In the genomic region with DNA sequence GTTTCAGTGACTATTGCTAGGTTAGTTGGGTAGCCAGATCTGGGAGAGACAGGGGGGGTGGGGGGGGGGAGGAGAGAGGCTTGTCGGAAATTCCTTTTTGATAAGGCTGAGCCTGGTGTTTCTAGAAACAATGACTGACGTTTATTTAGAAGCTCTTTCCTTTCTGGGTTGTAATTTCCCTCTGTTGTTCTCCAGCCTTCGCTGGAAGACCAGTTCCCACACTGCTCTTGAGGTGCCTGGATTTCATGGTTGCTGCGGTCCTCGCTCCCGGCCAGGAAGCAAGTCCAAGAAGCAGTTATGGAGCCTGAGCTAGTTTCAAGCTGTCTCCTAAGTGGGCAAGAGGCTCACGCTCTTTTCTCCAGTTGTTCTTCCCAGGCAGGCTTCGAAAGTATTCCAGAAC, we compare ENCODE assay signal across 9 mouse cellular contexts. TPM values are rescaled to one million over a fixed set of nuclear protein-coding genes. Genes with fewer than 3 reads are reported as not detected.
DNase-seq lines count a peak whose midpoint lies in the region; ATAC-seq lines count a peak whose summit lies in the region.
"Had no signal": no experiment of that assay in that cellular context is flagged by ENCODE, and none has a peak within 500 bp of the region (broad histone marks: within the 10 kb centered on the region; RNA-seq: fewer than 3 reads in every experiment).

No protein-coding gene starts in this region.

- H3K4me3 ChIP-seq in embryonic facial prominence, embryonic 14.5 days (ENCODE audit: low read depth, low read length) = no peak overlapping the region
- 0 out of 2 replicates have a peak overlapping the region, but pooled peaks have one; percentile 46 for H3K4me3 ChIP-seq in intestine, embryonic 14.5 days (ENCODE audit: low read depth, low read length)

- peaks cover 13% of the 10 kb centered on the region for H3K9me3 ChIP-seq in embryonic facial prominence, embryonic 14.5 days (ENCODE audit: control insufficient read depth, low read length)
- H3K9me3 ChIP-seq in intestine, embryonic 14.5 days (ENCODE audit: control insufficient read depth, low read length) = peaks cover 6% of the 10 kb centered on the region

- H3K27me3 ChIP-seq in embryonic facial prominence, embryonic 14.5 days (replicated peaks; ENCODE audit: control insufficient read depth, insufficient read depth, low read length) = peaks cover 44% of the 10 kb centered on the region
- peaks cover 44% of the 10 kb centered on the region for H3K27me3 ChIP-seq in intestine, embryonic 14.5 days (replicated peaks; ENCODE audit: control insufficient read depth, insufficient read depth, low read length)

- H3K4me1 ChIP-seq in embryonic facial prominence, embryonic 14.5 days (ENCODE audit: control insufficient read depth, insufficient read depth, low read length) = peaks cover 18% of the 10 kb centered on the region; the same call in 1 of the 2 replicates
- H3K4me1 ChIP-seq in intestine, embryonic 14.5 days (replicated peaks; ENCODE audit: control insufficient read depth, insufficient read depth, low read length) = peaks cover 18% of the 10 kb centered on the region; the same call in 1 of the 2 replicates

- no peaks in the 10 kb centered on the region for H3K36me3 ChIP-seq in embryonic facial prominence, embryonic 14.5 days (ENCODE audit: control insufficient read depth, insufficient read depth, low read length)
- no peaks in the 10 kb centered on the region for H3K36me3 ChIP-seq in intestine, embryonic 14.5 days (ENCODE audit: control insufficient read depth, insufficient read depth, low read length)

- H3K4me2 ChIP-seq in embryonic facial prominence, embryonic 14.5 days (ENCODE audit: low read depth, low read length) = peak overlapping the region; percentile 91
- H3K4me2 ChIP-seq in intestine, embryonic 14.5 days (ENCODE audit: low read length) = peak overlapping the region; percentile 85

- DNase-seq in embryo, embryonic 11 days = peak; percentile 11
- DNase-seq in embryo, embryonic 10 days (ENCODE audit: low spot score) = no peak
- no peak for DNase-seq in embryonic facial prominence, embryonic 14.5 days (ENCODE audit: low spot score)
- no peak for DNase-seq in intestine, embryonic 14.5 days (ENCODE audit: low spot score)
- DNase-seq in lung, postnatal 25 days (ENCODE audit: low spot score) = peak; percentile 36
- no peak for DNase-seq in layer of hippocampus, postnatal 36 days
- DNase-seq in frontal cortex, postnatal 36 days (ENCODE audit: low spot score in 2 of 2) = no peak
- DNase-seq in spleen, adult 12 weeks (ENCODE audit: low spot score) = no peak

- H3K27ac ChIP-seq in embryonic facial prominence, embryonic 14.5 days (replicated peaks; ENCODE audit: low read depth, low read length) = no peak overlapping the region
- H3K27ac ChIP-seq in intestine, embryonic 14.5 days (ENCODE audit: low read depth) = no peak overlapping the region

- no peak for ATAC-seq in embryonic facial prominence, embryonic 14.5 days (ENCODE audit: low read depth)
- ATAC-seq in intestine, embryonic 14.5 days (replicated peaks; ENCODE audit: low FRiP score, low TSS enrichment, low read depth) = no peak
- ATAC-seq: Patski had no signal

- 55% methylated on average over 8 of the region's 8 CpGs for WGBS in embryonic facial prominence, embryonic 14.5 days
- WGBS in intestine, embryonic 14.5 days = 39% methylated on average over 8 of the region's 8 CpGs

- no peak overlapping the region for H3K9ac ChIP-seq in embryonic facial prominence, embryonic 14.5 days (ENCODE audit: low read depth, low read length)
- no peak overlapping the region for H3K9ac ChIP-seq in intestine, embryonic 14.5 days (ENCODE audit: low read length)

RNA-seq across cellular contexts. Expression of gene Tox2, which starts 1.0 kb away (rescaled TPM):
- polyA plus RNA-seq in embryonic facial prominence, embryonic 14.5 days (2014; fragmentation: Nextera tagmentation; extraction: Ambion mirVana) = 4.2 and 5.1 TPM in 2 replicates
- polyA plus RNA-seq in intestine, embryonic 14.5 days (2014; fragmentation: Nextera tagmentation; extraction: Ambion mirVana) = 6.3 and 7.3 TPM in 2 replicates
- 10 to 100 TPM; 18.6 to 20.9 TPM for total RNA-seq in layer of hippocampus, postnatal 36 days (2021)
- polyA plus RNA-seq: Patski had no signal

Comparison
In these comparisons a context has a peak if more than half of its experiments do, and no peak if none do; other contexts are left out.
1. DNase-seq: peak in embryo, embryonic 11 days (single experiment) and lung, postnatal 25 days (single experiment); none in embryo, embryonic 10 days (single experiment), embryonic facial prominence, embryonic 14.5 days (single experiment), intestine, embryonic 14.5 days (single experiment), layer of hippocampus, postnatal 36 days (0 of 2), frontal cortex, postnatal 36 days (0 of 2) and spleen, adult 12 weeks (single experiment).